Mouse (Mus musculus): ENCODE measurements around the gene Ptprh. TPM values are rescaled to one million over a fixed set of nuclear protein-coding genes. Genes with fewer than 3 reads are reported as not detected.

Gene Ptprh
- polyA plus RNA-seq, 2 experiments, result not detected

DNA sequence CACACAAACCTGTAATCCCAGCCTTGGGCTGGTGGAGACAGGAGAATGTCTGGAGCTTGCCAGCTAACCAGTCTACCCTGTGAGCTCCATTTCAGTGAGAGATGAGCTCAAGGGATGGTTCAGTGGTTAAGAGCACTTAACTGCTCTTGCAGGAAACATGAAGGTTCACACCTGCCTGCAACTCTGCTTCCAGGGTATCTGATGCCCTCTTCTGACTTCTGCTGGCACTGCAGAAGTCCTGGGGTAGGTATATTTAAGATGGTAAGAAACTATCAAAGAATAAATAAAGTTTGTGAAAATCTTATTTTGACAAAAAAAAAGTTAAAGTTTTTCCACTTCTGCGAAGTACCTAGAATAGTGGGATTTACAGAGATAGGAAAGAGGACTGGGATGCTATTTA, 20.5 kb upstream of the Ptprh start:
- peaks cover 10 to 27% of the 10 kb centered on the region in 2 experiments for H3K4me1 ChIP-seq (replicated peaks; ENCODE audit: control insufficient read depth in 2 of 2, insufficient read depth in 2 of 2, low read length in 1 of 2)
- no peak overlapping the region for H3K4me3 ChIP-seq (ENCODE audit: insufficient read depth in 1 of 2, low read depth in 2 of 2, low read length in 2 of 2)
- H3K9me3 ChIP-seq (ENCODE audit: control insufficient read depth, low read length), result no peaks in the 10 kb centered on the region
- H3K4me2 ChIP-seq (ENCODE audit: low read depth), result no peak overlapping the region
- H3K27me3 ChIP-seq (ENCODE audit: control insufficient read depth, insufficient read depth, low read length), result no peaks in the 10 kb centered on the region
- no peak overlapping the region for H3K9ac ChIP-seq (replicated peaks)
- DNase-seq (ENCODE audit: low read depth in 3 of 3, low spot score in 3 of 3) (no peak), ATAC-seq (ENCODE audit: insufficient read depth) (no peak)
- 31% methylated on average over 1 of the region's 1 CpGs for WGBS (ENCODE audit: insufficient replicate concordance)
- H3K36me3 ChIP-seq (replicated peaks; ENCODE audit: control insufficient read depth, insufficient read depth, low read depth), result peaks cover 9% of the 10 kb centered on the region
- TF ChIP-seq CTCF (IDR thresholded peaks at IDR 0.05; ENCODE audit: low read depth), result peak; percentile 48
- no peak; the same call in 1 of the 2 replicates for TF ChIP-seq EP300 (IDR thresholded peaks at IDR 0.05; ENCODE audit: low read depth)
- H3K27ac ChIP-seq, result no peak overlapping the region

DNA sequence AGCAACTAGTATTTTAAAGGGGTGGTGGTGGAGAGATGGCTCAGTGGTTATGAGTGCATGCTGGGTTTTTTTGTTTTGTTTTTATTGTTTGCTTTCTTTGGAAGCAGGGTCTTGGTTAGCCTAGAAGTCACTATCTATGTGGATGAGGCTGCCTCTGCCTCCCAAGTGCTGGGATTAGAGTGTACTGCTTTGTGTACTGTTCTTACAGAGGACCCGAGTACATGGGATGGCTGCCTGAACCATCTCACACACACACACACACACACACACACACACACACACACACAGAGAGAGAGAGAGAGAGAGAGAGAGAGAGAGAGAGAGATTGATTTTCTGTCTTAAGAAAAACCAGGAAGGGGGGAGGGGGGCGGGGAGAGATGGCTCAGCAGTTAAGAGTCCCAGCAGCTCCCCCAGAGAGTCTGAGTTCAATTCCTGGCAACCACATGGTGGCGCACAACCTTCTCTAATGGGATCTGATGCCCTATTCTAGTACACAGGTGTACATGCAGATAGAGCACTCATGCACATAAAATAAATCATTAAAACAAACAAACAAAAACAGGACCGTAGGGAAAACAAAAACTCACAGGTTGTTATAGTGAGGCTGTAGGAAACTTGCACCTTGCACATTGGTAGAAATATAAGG, 19.8 kb upstream of the Ptprh start:
- peaks cover 3 to 20% of the 10 kb centered on the region in 2 experiments for H3K4me1 ChIP-seq (replicated peaks; ENCODE audit: control insufficient read depth in 2 of 2, insufficient read depth in 2 of 2, low read length in 1 of 2)
- H3K4me2 ChIP-seq (ENCODE audit: low read depth), result no peak overlapping the region
- TF ChIP-seq EP300 (IDR thresholded peaks at IDR 0.05; ENCODE audit: low read depth) (no peak), CTCF (IDR thresholded peaks at IDR 0.05; ENCODE audit: low read depth) (peak; percentile 78)
- H3K9me3 ChIP-seq (ENCODE audit: control insufficient read depth, low read length), result no peaks in the 10 kb centered on the region
- H3K27me3 ChIP-seq (ENCODE audit: control insufficient read depth, insufficient read depth, low read length), result no peaks in the 10 kb centered on the region
- H3K4me3 ChIP-seq (ENCODE audit: insufficient read depth in 1 of 2, low read depth in 2 of 2, low read length in 2 of 2), result no peak overlapping the region
- H3K36me3 ChIP-seq (replicated peaks; ENCODE audit: control insufficient read depth, insufficient read depth, low read depth), result peaks cover 8% of the 10 kb centered on the region
- H3K9ac ChIP-seq (replicated peaks), result no peak overlapping the region; the same call in 1 of the 2 replicates
- peak; percentile 45 to 51 (median 49) for DNase-seq (ENCODE audit: low read depth in 3 of 3, low spot score in 3 of 3)
- H3K27ac ChIP-seq, result no peak overlapping the region
- 20% methylated on average over 4 of the region's 4 CpGs for WGBS (ENCODE audit: insufficient replicate concordance)
- ATAC-seq (ENCODE audit: insufficient read depth), result peak; percentile 64

DNA sequence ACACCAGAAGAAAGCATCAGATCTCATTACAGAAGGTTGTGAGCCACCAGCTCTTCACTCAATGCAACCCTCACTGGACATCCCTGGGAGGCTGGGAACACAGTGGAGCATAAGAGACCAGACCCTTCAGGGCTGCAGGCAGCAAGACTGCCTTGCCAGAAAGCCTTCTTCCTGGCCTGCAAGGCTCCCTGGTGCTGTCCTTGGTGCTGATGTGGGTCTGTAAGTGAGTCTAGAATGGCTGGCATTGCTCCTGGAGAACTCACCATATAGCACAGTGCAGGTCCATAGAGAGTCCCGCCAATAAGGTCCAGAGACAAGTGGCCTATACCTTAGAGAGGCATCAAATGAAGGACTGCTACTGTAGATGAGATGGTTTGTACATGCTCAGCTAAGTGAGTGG, 16.1 kb upstream of the Ptprh start:
- peaks cover 0 to 8% of the 10 kb centered on the region in 2 experiments; a peak in 2 of 4 replicates for H3K4me1 ChIP-seq (replicated peaks; ENCODE audit: control insufficient read depth in 2 of 2, insufficient read depth in 2 of 2, low read length in 1 of 2)
- H3K4me2 ChIP-seq (ENCODE audit: low read depth), result no peak overlapping the region
- H3K27ac ChIP-seq, result no peak overlapping the region
- 21% methylated on average over 1 of the region's 1 CpGs for WGBS (ENCODE audit: insufficient replicate concordance)
- no peaks in the 10 kb centered on the region for H3K27me3 ChIP-seq (ENCODE audit: control insufficient read depth, insufficient read depth, low read length)
- no peak for ATAC-seq (ENCODE audit: insufficient read depth)
- H3K36me3 ChIP-seq (replicated peaks; ENCODE audit: control insufficient read depth, insufficient read depth, low read depth), result no peaks in the 10 kb centered on the region
- no peak overlapping the region for H3K4me3 ChIP-seq (ENCODE audit: insufficient read depth in 1 of 2, low read depth in 2 of 2, low read length in 2 of 2)
- no peak overlapping the region for H3K9ac ChIP-seq (replicated peaks)
- TF ChIP-seq CTCF (IDR thresholded peaks at IDR 0.05; ENCODE audit: low read depth) (no peak), EP300 (IDR thresholded peaks at IDR 0.05; ENCODE audit: low read depth) (no peak)
- H3K9me3 ChIP-seq (ENCODE audit: control insufficient read depth, low read length), result no peaks in the 10 kb centered on the region
- DNase-seq (ENCODE audit: low read depth in 3 of 3, low spot score in 3 of 3), result peak; percentile 35 to 60 (median 52)

DNA sequence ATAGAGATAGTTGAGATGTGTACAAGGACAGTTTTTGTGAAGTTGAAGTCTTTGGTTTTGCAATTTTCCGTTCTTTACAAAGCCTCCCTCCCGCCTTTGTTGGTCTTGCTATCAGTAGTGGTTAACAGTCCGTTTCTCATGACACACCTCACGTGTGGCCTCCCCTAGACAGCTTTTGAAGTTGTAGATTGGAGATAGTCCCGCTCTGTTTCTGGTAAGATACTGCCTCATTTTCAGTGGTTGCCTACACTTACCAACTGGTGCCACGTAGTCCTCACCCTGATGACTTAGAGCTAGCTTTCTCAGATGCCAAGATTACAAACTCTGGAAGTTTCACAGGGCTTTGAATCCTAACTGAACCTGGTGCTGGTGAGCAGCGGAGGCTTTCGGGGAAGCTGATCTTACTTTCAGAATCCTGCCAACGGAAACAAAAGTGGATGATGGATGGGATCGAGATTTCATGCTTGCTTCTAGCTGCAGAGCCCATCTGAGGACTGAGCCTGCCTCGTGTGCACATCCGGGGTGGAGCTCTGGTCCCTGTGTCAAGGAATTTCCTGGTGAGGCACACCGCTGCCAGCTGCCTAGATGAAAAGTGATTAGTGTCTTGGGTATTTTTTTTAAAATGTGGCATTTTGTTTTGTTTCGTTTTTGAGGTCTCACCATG, 10.0 kb upstream of the Ptprh start:
- H3K27me3 ChIP-seq (ENCODE audit: control insufficient read depth, insufficient read depth, low read length), result no peaks in the 10 kb centered on the region
- peak overlapping the region; percentile 45 for H3K9ac ChIP-seq (replicated peaks)
- H3K36me3 ChIP-seq (replicated peaks; ENCODE audit: control insufficient read depth, insufficient read depth, low read depth), result no peaks in the 10 kb centered on the region
- peak overlapping the region; percentile 76 for H3K27ac ChIP-seq
- peaks cover 9 to 12% of the 10 kb centered on the region in 2 experiments for H3K4me1 ChIP-seq (replicated peaks; ENCODE audit: control insufficient read depth in 2 of 2, insufficient read depth in 2 of 2, low read length in 1 of 2)
- 21% methylated on average over 14 of the region's 14 CpGs for WGBS (ENCODE audit: insufficient replicate concordance)
- peak overlapping the region; percentile 12 to 44 for H3K4me3 ChIP-seq (ENCODE audit: insufficient read depth in 1 of 2, low read depth in 2 of 2, low read length in 2 of 2)
- no peaks in the 10 kb centered on the region for H3K9me3 ChIP-seq (ENCODE audit: control insufficient read depth, low read length)
- TF ChIP-seq EP300 (IDR thresholded peaks at IDR 0.05; ENCODE audit: low read depth) (peak; percentile 57), CTCF (IDR thresholded peaks at IDR 0.05; ENCODE audit: low read depth) (no peak)
- DNase-seq (ENCODE audit: low read depth in 3 of 3, low spot score in 3 of 3), result peak in 1 of 3 experiments; percentile 53
- H3K4me2 ChIP-seq (ENCODE audit: low read depth), result peak overlapping the region; percentile 60
- peak; percentile 95 for ATAC-seq (ENCODE audit: insufficient read depth)

DNA sequence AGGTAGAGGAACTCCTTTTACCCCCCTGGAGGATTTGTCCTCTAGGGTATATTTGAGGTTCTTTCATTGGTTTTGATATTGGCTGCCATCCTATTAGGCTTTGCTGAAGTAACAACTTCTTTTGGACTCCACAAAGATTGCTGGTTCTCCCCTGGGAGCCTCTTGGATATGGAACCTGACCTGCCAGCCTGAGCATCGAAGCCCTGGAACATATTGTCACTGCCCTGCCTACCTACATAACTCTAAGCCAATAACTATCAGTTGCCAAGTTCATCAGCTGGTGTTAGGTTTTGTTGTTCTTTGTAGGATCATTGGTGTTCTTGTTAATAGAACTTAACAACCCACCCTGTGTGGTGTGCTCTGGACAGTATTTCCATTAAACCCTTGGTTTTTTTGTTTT, 9.1 kb upstream of the Ptprh start:
- Histone ChIP-seq H3K27me3 (ENCODE audit: control insufficient read depth, insufficient read depth, low read length) (no peaks in the 10 kb centered on the region), H3K4me1 (replicated peaks; ENCODE audit: control insufficient read depth in 2 of 2, insufficient read depth in 2 of 2, low read length in 1 of 2) (peaks cover 11 to 12% of the 10 kb centered on the region in 2 experiments), H3K27ac (no peak overlapping the region), H3K9ac (replicated peaks) (no peak overlapping the region), H3K4me2 (ENCODE audit: low read depth) (no peak overlapping the region), H3K9me3 (ENCODE audit: control insufficient read depth, low read length) (no peaks in the 10 kb centered on the region), H3K4me3 (ENCODE audit: insufficient read depth in 1 of 2, low read depth in 2 of 2, low read length in 2 of 2) (no peak overlapping the region), H3K36me3 (replicated peaks; ENCODE audit: control insufficient read depth, insufficient read depth, low read depth) (no peaks in the 10 kb centered on the region)
- DNase-seq (ENCODE audit: low read depth in 3 of 3, low spot score in 3 of 3) (no peak), ATAC-seq (ENCODE audit: insufficient read depth) (no peak)
- 67% methylated on average over 1 of the region's 1 CpGs for WGBS (ENCODE audit: insufficient replicate concordance)
- TF ChIP-seq CTCF (IDR thresholded peaks at IDR 0.05; ENCODE audit: low read depth) (no peak), EP300 (IDR thresholded peaks at IDR 0.05; ENCODE audit: low read depth) (no peak)
